Mouse (Mus musculus) kidney, adult 18-20 months (tissue): ENCODE results near the gene Iqca.

Experiments
- DNase-seq: peaks from one replicate; pipeline ENCODE4 v3.0.0; 2021

The Iqca gene

DNA sequence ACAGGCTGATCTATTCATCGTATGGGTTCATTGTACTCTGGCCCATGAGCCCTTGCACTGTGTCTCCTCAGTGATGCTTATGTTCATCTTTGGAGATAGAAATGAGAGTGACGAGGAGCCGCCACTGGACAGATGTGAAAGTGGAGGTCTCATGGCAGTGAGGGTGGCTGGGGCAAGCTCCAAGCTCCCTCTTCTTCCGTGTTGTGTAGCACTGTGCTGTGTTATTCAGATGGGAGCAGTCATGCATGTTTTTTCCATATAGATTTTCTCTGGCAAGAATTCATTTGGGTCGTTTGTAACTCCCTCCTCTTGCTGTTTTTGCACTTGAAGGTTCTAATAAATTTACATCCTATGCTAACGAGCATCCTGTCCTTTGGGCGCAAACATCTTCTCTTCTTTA is 21.2 kb downstream of the Iqca start:
- no peak for DNase-seq

DNA sequence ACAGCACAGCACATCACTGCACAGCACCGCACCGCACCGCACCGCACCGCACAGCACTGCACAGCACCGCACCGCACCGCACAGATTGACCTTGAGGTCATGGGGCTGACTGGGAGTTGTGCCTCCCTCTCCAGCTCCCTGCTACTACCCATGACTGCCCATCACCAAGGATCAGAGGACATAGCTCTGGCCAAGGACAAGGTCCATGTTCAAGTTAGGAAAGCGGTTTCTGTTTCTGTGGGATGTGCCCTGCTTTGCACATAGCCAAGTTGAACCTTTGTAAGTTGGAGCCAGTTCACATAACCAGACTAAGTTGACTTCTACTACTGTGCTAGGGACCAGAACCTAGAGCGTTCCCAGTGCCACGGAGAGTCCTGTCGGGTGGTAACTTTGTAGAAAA is 28.6 kb downstream of the Iqca start:
- DNase-seq: no peak

DNA sequence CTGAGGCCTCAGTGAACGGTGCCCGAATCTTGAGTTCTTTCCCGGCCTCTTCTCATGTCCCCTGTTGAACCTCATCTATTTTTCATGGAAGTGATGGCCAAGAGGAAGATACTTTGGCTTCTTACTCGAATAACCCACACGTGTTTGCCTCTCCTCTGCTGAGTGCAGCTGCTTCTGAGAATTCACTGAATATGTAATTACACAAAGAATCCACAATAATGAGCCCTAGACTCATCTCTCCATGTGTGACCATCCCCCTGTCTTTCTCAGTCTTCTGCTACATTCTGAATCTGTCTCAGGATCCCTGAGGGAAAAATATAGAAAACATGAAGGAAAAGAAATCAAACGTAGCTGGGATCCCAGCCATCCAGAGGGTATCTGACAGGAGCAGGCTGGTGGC is 32.5 kb downstream of the Iqca start:
- no peak for DNase-seq

DNA sequence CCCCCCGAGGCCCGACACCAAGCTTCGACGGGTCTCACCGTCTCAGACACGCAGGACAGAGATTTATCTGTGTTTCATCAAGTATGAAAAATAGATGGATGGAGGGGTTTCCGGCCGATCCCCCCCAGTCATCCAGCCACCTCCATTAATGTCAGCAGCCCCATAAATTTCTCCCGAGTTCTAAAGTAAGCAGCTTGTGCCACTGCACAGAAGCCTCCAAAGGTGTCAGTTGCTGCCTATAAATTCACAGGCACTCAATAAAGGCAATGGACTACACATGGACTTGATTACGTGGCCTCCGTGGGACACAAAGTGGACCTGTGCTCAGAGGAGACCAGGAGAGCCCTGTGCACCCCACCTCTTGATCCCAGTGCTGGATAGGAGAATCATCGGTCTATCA is 34.0 kb downstream of the Iqca start:
- DNase-seq: no peak

DNA sequence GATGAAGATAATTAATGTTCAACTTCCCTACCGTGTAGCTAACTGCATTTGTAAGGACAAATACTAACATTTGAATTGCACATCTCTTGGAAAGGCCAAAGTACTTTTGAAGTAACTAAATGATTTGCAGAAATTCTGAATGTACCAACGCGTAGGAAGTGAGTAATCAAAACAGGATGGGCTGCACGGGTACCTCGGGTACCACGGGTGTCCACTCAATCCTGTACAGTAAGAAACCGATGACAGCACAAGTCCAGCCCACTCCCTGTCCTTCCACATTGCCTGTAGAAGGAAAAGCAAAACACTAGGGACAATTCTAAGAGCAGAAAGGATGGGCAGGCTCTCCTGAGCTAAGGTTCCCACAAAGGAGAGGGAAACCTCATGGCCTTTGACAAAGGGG is 36.0 kb downstream of the Iqca start:
- no peak for DNase-seq

DNA sequence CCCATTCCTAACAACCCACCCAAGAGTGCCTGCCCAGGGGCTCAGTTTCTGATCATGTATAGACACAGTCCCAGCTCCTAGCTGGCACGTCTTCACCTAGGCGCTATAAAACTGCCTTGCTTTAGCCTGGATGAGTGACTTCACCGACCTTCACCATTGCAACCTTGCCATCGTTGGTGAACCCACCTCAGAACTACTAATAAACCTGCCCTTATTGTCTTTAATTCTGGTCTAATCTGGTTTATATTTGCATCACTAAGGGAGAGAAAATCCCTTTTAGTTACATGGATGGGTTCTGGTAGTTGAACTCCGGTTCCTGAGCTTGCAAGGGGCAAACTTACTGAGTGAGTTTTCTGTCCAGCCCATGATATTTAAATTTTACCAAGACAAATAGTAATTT is 38.6 kb downstream of the Iqca start:
- DNase-seq: no peak

DNA sequence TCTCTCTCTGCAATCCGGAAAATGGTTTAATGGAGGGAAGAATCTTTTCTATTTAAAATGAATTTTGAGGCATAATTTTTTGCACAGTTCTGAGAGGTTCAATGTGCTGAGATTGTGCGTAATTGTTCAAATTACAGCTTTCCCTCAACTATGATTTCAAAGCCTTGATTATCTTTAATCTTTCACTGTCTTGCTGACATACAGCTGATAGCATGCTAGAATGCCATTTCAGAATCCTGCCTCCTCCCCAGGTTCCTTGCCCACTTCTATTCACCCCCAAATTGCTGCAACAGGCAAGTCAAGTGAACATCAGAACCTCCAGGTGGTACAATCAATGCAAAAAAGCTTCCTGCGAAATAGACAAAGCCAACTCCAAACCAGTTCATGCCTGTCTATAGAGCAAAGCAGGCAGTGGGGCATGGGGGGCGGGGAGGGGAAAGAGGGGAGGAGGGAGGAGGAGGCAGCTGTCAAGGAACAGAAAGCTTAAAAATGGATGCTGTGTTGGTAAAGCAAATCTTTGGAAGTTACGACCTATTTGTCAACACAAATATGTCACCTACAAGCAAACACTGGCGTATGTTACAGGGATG is 39.5 kb downstream of the Iqca start:
- no peak for DNase-seq

DNA sequence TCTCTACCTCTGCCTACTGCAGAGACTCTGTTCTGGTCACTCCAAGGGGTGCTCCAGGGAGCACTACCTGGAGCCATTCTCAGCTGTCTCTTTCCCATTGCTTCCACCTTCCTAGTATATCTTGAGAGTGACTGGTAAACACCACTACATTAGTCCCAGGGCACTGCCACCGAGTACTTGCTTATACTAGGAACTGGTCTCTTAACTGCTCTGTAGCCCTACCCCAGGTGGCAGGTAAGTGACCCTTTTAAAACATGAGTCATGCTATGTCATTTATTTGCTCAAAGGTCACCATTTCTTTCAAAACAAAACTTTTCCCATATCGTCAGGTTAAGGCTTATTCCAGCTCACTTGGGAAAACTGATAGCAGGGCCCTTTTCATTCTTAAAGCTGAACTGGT is 40.5 kb downstream of the Iqca start:
- DNase-seq: no peak

DNA sequence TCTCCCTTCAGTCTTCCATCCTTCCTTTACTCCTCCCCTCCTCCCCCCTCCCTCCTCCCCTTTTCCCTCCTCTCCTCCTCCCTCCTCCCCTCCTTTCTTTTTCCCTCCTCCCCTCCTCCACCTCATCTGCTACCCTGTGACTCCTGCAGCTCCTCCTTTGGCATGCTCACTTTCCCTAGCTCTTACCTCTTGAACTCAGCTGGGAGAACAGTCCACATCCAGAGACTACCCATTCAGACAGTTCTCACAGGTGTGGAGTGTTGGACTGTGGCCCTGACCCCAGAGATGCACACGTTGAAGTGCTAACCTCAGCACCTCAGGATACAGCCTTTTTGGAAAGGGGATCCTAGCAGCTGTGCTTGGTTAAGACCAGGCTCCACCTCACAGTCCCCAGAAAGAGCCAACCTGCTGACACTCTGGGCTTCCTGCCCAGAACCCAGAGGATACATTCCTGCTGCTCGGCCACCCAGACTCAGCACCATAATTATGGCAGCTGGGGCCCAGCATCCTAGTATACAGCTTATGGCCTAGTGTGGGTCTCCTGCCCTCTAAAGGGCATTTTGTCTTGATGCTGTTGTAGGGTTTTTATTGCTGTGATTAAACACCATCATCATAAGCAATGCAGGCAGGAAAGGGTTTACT is 41.9 kb downstream of the Iqca start:
- DNase-seq: peak; percentile 74

DNA sequence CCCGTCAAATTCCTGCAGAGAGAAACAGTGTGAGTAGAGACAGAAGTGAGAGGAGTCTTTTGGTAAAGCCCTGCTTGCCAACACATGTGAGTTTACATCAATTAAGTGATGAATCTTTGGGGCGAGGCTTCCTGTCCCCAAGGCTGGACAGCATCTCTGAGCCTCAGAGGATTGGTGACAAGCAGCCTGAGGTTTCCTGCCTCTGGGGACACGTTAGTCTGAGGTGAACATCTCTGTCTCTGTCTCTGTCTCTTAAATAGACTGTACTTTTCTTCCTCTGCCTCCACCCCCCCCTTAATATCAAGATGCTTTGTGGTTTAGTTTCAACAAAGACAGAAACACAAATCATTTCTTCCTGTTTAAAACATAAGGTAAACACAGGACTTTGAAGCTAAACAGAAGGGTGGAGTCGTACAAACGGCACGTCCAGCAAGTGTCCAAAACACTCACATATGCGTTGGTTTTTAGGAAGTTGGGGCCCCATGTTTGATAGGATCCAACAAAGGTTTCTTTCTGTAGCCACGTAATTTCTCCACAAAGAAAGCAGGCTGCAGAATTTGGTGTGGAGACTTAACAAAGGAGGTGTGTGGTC is 49.2 kb downstream of the Iqca start:
- DNase-seq: no peak

DNA sequence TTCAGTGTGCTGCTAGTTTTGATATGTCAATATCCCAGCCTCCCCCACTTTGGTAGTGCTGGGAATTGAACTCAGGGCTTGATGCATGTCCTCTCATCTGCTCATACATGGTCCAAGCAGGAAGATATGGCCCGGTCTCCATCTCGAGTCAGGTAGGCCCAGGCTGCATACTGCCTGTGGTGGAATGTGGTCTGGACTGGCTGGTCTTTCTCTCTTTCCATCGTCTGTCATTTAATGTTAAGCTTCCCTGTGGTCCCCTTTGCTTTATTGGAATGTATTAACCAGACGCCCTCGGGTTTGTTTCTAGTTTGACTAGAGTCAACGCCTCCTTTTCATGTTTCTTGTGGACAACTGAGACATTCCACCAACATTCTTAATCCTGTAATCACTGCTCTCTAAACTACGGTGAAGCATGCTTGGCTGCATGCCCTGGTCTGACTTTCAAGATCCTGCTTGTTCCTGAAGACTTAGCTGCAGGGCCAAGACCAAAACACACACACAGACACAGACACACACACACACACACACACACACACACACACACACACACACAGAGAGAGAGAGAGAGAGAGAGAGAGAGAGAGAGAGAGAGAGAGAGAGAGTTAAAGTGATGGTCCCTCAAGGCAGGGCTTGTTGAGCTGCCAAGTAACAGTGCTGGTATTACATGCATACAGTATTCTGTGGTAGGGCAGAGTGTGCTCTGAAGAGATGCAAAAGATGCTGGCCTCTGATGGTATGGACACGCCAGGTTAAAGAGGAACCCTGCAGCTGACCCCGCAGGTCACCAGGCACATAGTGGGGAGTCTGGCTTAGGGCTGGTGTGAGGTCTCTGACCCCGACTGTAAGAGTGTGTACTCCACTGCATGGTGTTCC is 52.6 kb downstream of the Iqca start:
- no peak for DNase-seq

DNA sequence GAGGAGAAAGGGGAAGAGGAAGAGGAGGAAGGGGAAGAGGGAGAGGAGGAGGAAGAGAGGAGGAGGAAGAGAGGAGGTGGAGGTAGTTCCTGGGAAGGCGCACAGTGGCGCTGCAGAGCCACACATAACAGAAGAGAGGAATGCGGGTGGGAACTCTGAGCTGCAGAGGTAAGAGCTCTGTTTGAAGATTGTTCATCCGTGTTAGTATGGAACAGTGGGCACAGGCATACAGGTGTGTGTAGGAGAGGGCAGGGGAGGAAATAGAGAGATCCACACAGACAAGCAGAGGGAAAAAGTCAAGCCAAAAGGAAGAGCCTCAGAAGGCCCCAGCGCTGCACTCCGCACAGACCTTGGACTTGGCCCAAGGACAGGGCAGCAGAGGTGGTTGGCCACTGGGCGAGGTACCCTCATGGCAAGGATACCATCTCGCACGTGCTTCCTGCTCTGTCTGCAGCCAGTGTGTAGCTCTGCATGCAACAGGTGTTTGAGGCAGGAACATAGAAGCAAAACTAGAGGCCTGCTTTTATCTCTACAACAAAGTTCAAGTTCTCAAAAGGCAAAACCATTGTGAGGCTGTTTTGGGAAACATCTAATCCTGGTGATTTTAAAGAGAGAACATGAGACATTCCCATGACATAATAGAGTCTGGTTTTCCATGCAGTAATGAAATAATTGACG is 60.2 kb downstream of the Iqca start:
- peak; percentile 26 for DNase-seq

DNA sequence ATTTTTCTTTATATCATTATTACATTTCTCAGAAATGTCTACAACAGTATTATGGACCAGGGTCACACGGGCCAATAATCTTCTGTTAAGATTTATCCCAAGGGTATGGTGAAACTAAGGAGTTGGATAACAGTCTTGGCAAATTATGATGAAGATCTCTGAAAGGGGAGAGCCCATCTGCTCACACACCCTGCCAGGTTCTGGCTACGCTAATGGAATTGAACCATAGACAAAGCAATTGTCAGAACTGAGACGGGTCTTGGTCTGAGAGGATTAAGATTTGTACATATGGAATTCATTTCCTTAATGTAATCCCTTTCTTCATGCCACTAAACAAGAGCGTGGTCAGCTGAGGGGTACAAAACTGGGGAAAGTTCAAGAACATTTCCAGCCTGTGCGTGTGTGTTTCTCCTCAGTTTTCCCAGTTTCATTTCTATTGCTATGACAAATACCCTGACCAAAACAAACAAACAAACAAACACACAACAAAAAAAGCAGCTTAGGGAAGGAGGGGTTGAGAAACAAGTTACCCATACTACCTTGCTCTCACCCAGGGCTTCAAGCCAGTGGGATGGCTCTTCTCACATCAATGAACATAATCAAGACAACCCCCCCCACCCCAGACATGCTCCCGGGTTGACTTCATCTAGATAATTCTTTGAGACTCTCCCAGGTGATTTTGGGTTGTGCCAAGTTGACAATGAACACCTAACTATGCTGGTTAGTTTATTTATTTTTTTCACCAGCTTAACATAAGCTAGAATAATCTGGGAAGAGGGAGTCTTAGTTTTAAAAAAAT is 64.8 kb downstream of the Iqca start:
- DNase-seq: no peak

DNA sequence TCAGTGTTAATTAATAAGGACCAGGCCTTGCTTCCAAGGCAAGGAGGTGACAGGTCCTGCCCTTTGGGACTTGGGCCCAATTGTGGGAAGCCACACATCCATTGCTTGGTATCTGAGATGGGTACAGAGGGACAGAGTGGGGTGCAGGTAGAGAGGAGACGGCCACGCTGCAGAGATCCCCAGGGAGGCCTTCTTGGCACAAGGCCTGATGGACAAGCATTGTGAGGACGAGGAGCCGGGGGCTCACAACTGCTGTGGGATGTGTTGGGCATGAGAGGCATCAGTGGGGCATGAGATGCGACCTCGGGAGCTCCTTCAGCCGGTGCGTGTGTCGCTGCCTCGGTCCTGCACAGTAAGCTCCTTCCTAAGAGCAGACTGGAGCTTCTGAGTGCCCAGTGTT is 66.7 kb downstream of the Iqca start:
- DNase-seq: no peak

DNA sequence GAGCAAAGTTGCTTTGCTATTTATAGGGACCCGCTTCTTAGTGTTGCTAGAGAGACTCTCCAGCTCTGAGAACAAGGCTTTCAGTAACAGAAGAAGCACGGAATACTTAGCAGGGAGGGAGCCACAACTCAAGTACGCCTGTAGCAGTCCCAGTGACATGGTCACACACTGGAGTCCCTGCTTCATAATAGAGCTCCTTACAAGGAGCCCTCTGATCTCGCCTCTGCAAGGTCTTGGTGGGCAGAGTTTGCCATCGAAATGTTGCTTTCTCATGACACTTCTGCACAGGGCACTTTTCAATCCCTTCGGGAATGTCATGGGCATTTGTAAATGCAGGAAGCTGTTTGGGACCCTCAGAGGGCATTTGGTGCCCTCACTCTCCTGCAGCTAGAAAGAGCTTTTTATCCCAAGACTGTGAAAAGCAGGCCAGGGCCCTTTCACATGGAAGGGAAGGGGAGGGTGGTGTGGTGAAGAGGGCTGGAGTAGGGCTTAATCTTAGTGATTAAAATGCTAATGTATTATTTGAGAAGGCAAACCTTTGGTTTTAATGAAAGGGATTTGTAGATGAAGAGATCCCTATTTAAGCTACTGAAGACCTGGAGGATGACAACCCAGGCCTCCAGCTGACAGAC is 67.6 kb downstream of the Iqca start:
- DNase-seq: no peak

DNA sequence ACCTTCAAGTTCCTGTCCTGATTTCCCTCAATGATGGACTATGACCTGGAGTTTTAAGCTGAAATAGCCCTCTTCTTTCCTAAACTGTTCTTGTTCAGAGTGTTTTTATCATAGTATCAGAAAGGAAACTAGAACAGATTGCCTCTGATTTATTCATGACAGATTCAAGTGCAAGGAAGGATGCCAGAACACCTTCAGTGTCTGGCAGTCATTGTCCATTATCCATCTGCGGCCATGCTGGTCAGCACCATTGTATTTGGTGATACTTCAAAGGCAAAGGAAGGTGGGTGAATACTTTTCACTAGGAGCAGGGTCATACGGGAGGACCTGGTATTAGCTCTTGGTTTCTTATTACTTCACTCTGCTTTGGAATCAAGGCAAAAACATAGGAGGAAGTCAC is 76.9 kb downstream of the Iqca start:
- DNase-seq: no peak

DNA sequence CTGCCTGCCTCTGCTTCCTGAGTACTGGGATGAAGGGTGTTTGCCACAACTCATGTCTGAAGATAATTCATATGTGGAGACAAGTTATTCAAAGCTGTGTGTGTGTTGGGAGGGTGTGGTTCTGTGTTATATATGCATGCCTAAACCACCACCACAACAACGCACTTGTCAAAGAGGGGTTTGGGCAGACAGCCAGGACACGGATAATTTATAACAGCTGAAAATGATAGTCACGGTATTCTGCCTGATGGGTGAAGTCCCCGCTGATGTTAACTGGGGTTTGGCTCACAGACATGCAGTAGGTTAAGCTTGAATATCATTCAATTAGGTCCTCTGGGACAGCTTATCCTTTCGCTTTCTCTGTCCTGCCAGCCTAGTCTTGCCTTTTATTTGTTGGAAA is 78.4 kb downstream of the Iqca start:
- no peak for DNase-seq

DNA sequence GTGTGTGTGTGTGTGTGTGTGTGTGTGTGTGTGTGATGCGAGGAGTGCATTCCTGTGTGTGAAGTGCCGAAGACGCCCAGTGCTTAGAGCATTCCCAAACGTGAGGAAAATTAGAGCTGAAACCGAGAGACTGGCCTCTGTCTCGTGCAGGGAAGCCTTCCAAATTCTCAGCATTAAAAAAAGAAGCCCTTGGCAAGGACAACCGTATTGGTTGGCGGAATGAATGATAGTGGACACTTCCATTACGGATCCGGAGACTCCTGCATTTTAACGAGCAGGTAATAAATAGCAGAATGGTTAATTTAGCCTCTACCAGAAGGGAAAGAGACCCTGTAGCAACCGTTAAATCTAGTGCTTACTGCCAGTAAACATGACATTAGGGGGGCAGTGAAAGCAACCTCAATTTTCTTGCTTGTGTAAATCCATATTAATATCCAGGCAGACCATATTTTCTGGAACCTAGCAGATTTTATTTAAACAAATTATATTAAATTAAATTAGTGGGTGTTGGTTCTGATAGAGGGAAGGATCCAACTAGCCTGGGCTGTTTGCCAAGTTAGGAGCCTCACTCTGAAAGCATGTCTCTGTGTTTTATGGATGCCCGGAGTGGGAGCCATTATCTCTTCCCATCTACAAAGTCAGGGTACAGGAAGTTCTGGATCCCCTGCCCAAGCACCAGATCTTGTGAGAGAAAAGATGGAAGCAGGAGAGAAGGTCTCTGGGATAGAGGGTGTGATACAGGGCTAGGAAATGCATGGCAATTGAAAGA is 81.2 kb downstream of the Iqca start:
- DNase-seq: no peak

DNA sequence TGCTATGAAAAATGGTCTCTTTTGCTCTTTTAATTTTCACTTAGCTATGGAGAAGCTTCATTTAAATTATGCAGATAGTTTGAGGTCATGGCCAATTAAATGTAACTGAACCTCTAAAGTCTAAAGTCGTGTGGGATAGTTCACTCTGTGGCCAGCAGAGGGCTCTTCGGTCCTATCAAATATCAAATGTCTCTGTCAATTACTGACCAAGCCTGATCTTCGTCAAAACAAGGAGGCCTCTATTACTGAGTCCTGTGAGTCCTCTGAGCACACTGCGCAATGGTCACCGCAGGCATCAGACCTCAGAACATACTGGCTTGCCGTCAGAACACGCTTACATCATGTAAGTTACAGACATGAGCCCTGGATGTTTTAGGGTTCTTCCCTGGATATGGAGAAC is 92.6 kb downstream of the Iqca start:
- peak; percentile 72 for DNase-seq

DNA sequence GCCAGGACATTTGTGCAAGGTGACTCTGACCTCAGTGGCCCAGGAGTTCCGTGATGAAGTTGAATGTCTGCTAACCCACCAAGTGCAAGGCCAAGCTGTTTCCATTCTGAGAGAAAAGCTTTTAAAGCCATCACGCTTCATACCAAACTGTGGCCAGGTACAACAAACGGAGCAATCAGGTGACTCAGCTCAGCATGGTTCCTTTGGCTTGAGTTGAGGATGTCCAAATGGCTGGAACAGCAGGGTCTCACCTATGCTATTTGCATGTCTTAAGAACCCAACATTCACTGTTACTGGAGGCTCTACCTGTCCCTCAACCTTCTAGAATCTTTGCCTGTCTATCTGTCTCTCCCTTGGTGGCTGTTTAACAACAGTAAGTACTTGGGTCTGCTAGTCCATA is 93.1 kb downstream of the Iqca start:
- no peak for DNase-seq

DNA sequence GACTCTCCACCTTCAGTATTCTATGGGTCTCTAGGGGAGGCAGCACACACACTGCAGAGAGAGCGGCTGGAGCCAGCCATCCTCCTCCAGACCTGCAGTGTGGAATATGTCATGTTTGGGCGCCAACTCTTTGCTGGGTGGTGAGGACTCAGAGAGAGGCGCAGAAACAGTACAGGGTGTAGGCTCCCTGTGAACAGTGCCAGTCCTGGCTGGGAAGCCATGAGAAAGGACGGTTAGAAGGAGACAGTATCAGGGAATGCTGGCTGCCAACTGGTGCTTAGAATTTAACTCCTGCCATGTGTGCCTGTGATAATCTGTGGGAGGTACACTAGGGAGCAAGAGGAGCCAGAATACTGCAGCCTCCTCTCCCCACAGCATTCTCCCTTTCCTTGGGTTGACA is 98.2 kb downstream of the Iqca start:
- no peak for DNase-seq
